Mouse (Mus musculus) B cell, adult 2 months (primary cell): ENCODE data around the gene Alx1.

Source experiments
- DNase-seq, 2 experiments: peaks; one replicate each; pipeline ENCODE4 v3.0.0; 2022

The Alx1 gene

DNA sequence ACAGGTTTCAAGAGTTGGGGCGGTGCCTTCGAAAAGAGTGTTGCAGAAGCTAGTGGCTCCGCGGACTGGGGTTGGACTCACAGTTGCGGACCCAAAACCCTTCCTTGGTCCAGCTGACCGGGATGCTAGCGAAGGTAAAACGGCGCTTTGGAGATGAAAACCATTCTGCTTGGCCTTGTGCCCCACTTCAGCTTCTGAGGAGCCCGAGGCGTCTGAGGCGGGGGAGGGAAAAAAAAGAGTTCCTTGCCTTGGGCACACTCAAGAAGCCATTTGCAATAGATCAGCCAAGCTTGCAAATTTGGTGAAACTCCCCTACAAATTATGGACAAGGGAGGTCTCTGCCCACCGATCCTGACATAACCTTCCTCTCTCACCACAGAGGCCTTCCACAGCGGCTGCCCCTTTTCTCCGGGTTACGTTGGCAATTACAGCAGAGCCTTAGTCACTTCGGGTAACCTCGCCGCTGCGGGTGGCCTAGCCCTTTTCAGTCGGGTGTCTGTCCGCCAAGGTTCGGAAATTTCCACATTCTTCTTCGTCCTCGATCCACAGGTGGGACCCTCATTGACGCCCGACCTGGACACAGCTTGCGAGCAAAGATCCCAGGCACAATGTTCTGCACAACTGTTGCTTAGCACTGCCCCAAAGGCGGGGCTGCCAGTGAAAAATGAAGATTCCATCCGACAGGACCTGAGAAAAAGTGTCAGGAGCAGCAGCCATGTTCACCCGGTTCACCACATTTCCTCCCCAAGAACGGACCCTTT lies at the start of gene Alx1:
TSS of gene Alx1 (minus strand) at position 486 of the 761 bp plus-strand sequence.
- DNase-seq: no peak

GRCm38 (mm10) chr10:103049593-103049992 lies 19.6 kb upstream of the Alx1 start:
- no peak for DNase-seq

- no peak for DNase-seq
These were observed 16.6 kb upstream of the Alx1 start for GRCm38 (mm10) chr10:103046623-103047022.

- DNase-seq: no peak
These were observed 15.0 kb upstream of the Alx1 start for GRCm38 (mm10) chr10:103045019-103045418.

GRCm38 (mm10) chr10:103035002-103035640 lies 5.1 kb upstream of the Alx1 start:
- DNase-seq: no peak

GRCm38 (mm10) chr10:103030931-103031330 lies 916 bp upstream of the Alx1 start:
- no peak for DNase-seq

- DNase-seq: no peak
These were observed 784 bp downstream of the Alx1 start for GRCm38 (mm10) chr10:103029132-103029729.

DNA sequence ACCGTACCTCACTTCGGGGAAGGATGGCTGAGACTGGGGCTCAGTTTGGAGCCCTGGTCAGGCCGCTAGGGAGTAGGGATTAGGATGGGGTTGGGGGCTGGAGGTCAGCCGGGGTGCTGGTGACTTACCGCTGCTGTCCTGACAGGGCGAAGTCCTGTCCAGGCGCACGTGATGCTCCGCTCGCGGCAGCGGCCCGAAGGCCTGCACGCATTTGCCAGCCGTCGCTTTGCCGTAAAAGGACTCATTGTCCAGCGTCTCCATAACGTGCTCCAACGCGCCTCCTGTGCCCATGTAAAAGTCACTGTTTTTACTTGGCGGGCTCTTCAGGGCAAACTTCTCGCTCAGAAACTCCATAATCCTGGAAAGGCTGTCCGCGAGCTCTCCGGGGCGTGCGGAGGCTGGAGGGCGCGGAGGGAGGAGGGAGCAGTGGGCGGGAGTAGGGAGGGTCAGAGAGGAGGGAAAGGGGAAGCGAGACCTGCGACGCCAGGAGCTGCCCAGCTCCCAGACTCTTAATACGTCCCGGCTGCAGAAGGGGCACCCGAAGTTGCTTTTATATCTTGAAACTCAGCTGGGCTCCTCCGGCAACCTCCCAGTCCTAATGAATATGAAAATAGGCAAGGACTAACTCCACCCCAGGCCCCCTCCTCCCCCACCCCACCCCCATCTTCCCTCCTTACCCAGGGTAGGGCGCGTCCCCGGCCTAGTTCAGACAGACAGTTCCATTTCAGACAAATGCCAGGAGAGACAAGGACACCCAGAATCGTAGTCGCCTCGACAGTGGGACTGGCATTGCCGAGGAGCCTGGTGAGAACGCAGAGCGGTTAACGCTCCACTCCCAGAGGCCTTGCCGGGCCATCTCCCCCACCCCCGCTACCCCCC lies 1.5 kb downstream of the Alx1 start:
- DNase-seq: no peak

GRCm38 (mm10) chr10:103027931-103028252 lies 2.1 kb downstream of the Alx1 start:
- no peak for DNase-seq

- DNase-seq: no peak
These were observed 2.6 kb downstream of the Alx1 start for GRCm38 (mm10) chr10:103027226-103027930.

DNA sequence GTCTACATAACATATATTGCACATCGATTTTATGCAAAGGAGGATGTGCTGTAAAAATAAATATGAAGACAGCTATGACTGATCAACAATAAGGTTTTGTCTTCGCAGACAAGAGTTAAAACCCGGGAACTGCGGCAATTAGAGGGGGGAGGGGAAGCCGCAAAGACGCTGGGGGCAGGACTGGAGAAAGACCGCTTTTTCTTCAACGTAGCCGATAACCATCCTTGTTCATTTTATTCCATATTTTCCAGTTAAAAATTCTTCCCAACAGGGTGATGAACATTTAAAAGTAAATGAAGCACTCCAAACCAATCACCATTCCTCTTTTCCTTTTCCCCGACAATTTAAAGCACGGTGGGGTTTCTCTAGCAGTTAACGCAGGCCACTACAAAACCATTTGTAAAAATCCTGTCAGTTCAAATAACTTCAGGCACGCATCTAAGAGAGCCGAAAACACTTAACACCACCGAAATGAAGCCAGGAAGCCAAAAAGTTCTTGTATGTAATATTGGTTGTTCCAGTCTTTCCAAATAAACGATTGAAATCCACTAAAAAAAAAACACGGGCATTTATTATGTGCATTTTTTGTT lies 3.3 kb downstream of the Alx1 start:
- no peak for DNase-seq

DNA sequence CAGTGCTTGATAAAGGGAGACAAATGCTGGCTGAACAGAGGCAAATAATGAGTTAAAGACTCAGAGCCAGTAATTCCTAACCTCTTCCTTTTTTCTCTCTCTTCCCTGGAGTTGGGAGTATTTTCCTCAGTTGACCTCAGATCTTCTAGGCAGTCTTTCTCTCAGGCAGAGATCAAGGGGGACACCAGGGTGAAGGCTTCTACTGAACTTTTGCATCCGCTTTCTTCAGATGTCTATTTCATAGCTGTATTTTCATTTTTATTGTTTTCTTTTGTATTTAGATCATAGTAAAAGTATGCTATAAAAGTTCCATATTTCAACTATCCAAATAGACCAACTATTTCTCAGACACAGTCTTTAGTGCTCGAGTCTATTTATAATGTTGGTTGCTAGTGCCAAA lies 27.5 kb downstream of the Alx1 start:
- DNase-seq: no peak

DNA sequence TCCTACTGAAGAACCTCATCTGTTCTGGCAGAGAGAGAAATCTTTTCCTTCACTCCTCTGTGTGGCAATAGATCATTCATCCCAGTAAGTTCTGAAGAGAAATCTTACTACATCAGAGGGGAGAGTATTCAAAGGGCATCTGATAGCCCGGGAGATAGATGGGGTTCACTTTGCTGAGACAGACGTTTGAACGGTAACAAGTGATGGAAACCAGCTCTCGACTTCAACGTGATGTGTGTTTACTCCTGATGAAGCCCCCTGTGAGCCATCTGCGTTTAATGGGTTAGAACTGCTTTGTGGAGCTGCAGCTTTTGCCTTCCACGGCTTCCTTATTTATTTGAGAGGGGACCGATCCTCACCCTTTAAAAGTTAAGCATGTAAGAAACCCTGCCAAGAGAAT lies 29.1 kb downstream of the Alx1 start:
- no peak for DNase-seq

DNA sequence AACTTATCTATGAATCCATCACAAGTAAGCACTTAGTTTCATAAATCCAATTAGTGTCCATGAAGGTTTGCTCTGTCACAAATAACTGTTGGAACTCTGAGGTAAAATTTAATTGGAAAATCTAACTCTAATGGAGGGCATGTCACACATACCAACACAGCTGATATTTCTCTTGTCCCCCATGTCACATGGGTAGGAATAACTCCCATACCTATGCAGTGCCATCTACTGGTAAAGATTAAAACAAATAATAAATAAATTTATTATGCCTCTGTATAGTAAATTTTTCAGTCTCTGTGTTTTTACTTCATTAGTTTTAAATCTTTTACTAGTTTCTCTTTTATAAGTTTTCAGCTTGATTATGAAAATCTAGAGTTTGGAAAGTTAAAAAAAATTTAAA lies 30.4 kb downstream of the Alx1 start:
- no peak for DNase-seq

DNA sequence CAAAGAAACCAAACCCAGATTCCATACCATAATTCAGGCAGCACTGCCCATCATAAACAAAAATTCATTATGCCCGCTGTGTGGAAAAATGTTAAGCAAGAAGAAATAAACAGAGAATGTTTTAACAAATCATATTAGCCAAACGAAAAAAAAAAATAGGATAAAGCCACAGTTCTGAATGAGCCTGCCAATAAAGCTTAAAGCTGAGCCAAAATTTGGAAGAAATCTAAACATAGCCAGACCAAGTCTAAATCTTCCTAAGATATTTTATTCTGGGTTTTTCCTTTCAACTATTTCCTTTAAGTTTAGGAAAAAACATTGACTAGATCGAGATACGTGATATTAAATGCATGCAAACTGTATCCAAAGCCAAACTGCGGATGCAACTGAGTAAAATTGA lies 54.9 kb downstream of the Alx1 start:
- DNase-seq: no peak

DNA sequence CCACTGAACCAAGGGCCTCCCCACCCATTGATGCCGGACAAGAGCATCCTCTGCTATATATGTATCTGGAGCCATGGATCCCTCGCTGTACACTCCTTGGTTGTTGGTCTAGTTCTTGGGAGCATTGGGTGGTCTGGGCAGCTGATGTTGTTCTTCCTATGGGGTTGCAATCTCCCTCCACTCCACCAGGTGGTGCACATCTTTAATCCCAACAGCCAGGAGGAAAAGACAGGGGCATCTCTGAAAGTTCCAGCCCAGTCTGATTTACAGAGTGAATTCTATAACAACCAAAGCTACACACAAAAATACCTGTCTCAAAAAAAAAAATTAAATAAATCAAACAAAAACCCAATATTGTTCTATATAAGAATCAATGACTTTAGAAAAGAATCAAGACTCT lies 70.4 kb downstream of the Alx1 start:
- no peak for DNase-seq
